Mouse (Mus musculus): ENCODE data around the gene Lypd3. TPM values are rescaled to one million over a fixed set of nuclear protein-coding genes. Genes with fewer than 3 reads are reported as not detected.

The Lypd3 gene
- polyA plus RNA-seq, 1 experiment from 2014 or later = not detected

DNA sequence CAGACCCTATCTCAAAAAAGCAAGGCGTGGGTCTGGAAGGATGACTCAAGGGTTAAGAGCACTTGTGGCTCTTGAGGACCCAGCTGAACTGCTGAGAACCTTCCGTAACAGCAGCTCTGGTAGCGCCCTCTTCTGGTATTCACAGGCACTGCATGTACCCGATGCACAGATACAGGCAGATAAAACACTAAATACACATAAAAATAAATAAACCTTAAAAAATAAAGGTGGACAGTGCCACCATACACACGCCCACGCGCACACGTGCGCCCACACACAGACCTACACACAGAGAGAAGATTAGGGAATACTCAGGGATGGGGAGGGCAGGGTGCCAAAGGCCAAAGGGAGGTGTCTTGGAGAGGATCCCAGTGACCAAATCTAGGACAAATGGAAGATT is 6.1 kb downstream of the Lypd3 start:
- Histone ChIP-seq H3K36me3 (no peaks in the 10 kb centered on the region), H3K27me3 (replicated peaks) (peaks cover 35% of the 10 kb centered on the region), H3K4me2 (no peak overlapping the region), H3K27ac (no peak overlapping the region), H3K9me3 (replicated peaks) (no peaks in the 10 kb centered on the region), H3K9ac (no peak overlapping the region), H3K4me1 (peaks cover 12% of the 10 kb centered on the region), H3K4me3 (no peak overlapping the region)
- ATAC-seq = no peak
- 2% methylated on average over 9 of the region's 9 CpGs for WGBS (ENCODE audit: insufficient replicate concordance)

DNA sequence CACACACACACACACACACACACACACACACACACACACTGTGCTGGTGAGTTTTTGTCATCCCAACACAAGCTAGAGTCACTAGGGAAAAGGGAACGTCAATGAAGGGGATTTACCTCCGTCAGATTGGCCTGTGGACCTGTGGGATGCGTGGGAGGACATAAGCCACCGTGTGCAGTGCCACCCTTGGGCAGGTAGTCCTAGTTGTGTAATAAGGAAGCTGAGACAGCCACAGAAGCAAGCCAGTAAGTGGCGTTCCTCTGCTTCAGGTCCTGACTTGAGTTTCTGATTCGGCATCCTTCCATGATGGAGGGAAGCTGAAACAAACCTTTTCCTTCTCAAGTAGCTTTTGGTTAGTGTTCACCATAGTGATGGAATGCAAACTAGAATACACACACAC is 8.1 kb downstream of the Lypd3 start:
- Histone ChIP-seq H3K4me1 (no peaks in the 10 kb centered on the region), H3K9ac (no peak overlapping the region), H3K27ac (no peak overlapping the region), H3K27me3 (replicated peaks) (peaks cover 18% of the 10 kb centered on the region), H3K4me2 (no peak overlapping the region), H3K4me3 (no peak overlapping the region), H3K9me3 (replicated peaks) (no peaks in the 10 kb centered on the region), H3K36me3 (no peaks in the 10 kb centered on the region)
- WGBS (ENCODE audit: insufficient replicate concordance) = 54% methylated on average over 6 of the region's 6 CpGs
- ATAC-seq = no peak

DNA sequence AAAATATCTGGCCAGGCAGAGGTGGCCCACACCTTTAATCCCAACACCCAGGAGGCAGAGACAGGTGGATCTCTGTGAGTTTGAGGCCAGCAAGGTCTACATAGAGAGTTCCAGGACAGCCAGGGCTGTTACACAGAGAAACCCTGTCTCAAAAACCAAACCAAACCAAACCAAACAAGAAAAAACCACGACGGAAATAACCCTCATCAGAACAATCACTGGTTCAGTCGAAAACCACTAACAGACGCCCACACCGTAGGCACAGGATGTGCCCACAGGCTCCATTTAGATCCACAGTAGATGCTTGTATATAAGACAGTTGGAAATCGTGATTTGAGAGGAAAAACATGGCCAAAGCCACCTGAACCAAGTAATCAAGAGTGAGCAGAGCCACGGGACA is 8.6 kb downstream of the Lypd3 start:
- H3K9ac ChIP-seq = no peak overlapping the region
- no peak overlapping the region for H3K4me2 ChIP-seq
- no peak overlapping the region for H3K4me3 ChIP-seq
- H3K4me1 ChIP-seq = no peaks in the 10 kb centered on the region
- no peak for ATAC-seq
- H3K36me3 ChIP-seq = no peaks in the 10 kb centered on the region
- WGBS (ENCODE audit: insufficient replicate concordance) = 29% methylated on average over 7 of the region's 7 CpGs
- no peaks in the 10 kb centered on the region for H3K9me3 ChIP-seq (replicated peaks)
- no peak overlapping the region for H3K27ac ChIP-seq
- peaks cover 13% of the 10 kb centered on the region for H3K27me3 ChIP-seq (replicated peaks)

DNA sequence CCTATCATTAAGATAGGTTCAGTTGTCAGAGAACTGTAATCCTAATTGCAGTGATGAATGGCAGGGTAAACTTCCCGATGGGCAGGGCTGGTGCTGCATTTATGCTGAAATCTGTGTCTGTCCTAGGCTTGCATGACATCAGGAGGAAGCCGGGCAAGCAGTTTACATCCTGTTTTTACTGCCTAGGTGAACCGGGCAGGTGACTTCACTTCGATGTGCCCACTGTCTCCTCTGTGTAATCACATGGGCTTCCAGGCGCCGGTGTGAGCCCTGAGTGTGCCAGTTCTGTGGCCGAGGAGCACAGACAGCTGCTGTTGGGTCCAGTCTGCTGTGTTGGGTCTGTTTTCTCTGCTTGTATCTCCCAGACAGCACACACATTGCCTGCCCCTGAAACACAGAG is 10.1 kb downstream of the Lypd3 start:
- Histone ChIP-seq H3K4me3 (no peak overlapping the region), H3K4me1 (no peaks in the 10 kb centered on the region), H3K9me3 (replicated peaks) (no peaks in the 10 kb centered on the region), H3K27me3 (replicated peaks) (peaks cover 6% of the 10 kb centered on the region; the same call in 1 of the 2 replicates), H3K36me3 (no peaks in the 10 kb centered on the region), H3K27ac (no peak overlapping the region), H3K4me2 (no peak overlapping the region), H3K9ac (no peak overlapping the region)
- WGBS (ENCODE audit: insufficient replicate concordance) = 59% methylated on average over 7 of the region's 7 CpGs
- no peak for ATAC-seq

DNA sequence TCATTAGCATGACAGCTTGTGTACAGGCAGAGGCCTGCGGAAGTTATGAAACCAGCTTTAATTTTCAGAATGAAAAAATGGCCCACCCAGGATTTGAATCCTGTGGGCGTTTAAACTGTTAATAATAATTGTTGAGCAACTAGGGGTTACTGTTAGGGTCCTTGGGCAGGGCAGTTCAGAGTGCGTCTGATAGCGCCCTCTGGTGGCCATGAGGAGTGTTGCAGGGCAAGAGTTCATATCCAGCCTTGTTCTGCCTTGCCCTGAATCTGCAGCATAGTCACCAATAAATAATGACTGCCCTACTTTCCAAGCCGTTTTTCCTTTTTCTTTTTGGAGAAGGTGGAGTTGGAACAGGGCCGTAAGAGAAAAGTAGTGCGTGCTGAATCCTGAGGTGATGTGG is 17.3 kb downstream of the Lypd3 start:
- H3K9me3 ChIP-seq (replicated peaks) = no peaks in the 10 kb centered on the region
- ATAC-seq = no peak
- WGBS (ENCODE audit: insufficient replicate concordance) = 21% methylated on average over 7 of the region's 7 CpGs

DNA sequence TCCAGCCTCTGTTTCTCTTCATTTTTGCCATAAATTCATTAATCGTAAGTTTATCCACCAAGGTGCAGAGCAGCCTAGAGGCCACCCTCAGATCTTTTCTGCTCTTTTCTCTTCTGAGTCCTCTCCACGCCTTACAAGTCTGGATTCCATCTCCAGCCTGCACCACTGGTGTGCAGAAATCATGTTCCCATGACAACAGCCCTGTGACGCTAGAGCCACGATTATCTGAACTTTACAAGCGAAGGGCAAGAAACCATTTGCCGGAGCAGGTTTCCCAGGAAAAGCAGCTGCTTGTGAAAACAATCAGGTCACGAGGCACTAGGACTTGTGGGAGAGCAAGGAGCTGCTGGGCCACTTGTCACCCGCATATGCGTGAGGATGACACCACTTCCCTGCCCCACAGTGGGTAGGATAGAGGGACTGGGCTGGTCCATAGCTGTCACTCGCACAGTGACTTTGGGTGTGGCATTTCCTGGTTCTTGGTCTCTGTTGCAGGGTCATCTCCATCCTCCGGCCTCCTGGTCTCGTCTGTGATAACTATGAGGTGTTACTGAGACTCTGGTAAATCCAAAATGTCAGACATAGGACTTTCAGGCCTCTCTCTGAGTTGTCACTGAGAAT is 23.5 kb downstream of the Lypd3 start:
- Histone ChIP-seq H3K9ac (no peak overlapping the region), H3K4me1 (no peaks in the 10 kb centered on the region), H3K27ac (no peak overlapping the region), H3K27me3 (replicated peaks) (0 out of 2 replicates have a peak, but pooled peaks cover 2% of the 10 kb centered on the region), H3K9me3 (replicated peaks) (no peaks in the 10 kb centered on the region), H3K4me3 (no peak overlapping the region), H3K36me3 (no peaks in the 10 kb centered on the region), H3K4me2 (no peak overlapping the region)
- 55% methylated on average over 12 of the region's 12 CpGs for WGBS (ENCODE audit: insufficient replicate concordance)
- no peak for ATAC-seq

More for the DNA sequence above, 17.3 kb downstream of the Lypd3 start:
- Histone ChIP-seq H3K4me3 (no peak overlapping the region), H3K36me3 (no peaks in the 10 kb centered on the region), H3K27ac (no peak overlapping the region), H3K27me3 (replicated peaks) (0 out of 2 replicates have a peak, but pooled peaks cover 3% of the 10 kb centered on the region), H3K4me1 (no peaks in the 10 kb centered on the region), H3K4me2 (no peak overlapping the region), H3K9ac (no peak overlapping the region)

DNA sequence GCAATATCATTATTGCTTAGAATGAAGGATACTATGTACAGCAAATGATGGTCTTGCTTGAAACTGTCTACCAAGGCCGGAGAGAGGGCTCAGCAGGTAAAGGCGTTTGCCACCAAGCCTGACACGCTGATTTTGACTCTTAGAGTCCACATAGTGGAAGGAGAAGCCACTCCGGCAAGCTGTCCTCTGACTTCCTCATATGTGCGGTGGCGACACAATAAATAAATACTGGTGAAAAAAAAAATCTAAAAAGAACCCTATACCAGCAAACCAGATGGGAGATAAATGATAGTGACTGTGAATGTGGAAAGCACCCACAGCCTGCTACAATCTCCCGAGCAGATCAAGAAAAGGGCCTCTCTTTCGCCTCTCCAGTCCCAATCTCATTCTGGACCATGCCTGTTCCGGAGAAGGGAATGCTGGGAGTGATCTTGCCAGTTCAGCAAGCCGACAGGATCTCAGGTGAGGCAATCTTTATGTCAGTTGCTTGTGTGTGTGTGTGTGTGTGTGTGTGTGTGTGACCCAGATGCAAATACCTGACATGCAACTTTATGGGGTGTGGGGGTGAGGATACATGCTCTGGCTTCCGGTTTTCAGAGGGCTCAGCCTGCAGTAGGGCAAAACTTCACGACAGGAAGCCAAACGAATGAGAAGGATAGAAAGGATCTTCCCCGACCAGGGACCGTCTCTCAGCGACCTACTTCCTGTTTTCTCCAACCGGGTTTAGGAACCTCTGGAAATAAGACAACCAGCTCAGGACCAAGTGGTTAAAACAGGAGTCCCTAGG is 25.0 kb downstream of the Lypd3 start:
- 32% methylated on average over 17 of the region's 17 CpGs for WGBS (ENCODE audit: insufficient replicate concordance)
- Histone ChIP-seq H3K27me3 (replicated peaks) (0 out of 2 replicates have a peak, but pooled peaks cover 5% of the 10 kb centered on the region), H3K27ac (no peak overlapping the region), H3K9ac (no peak overlapping the region), H3K9me3 (replicated peaks) (no peaks in the 10 kb centered on the region), H3K4me1 (no peaks in the 10 kb centered on the region), H3K4me3 (no peak overlapping the region), H3K36me3 (no peaks in the 10 kb centered on the region), H3K4me2 (no peak overlapping the region)
- no peak for ATAC-seq

DNA sequence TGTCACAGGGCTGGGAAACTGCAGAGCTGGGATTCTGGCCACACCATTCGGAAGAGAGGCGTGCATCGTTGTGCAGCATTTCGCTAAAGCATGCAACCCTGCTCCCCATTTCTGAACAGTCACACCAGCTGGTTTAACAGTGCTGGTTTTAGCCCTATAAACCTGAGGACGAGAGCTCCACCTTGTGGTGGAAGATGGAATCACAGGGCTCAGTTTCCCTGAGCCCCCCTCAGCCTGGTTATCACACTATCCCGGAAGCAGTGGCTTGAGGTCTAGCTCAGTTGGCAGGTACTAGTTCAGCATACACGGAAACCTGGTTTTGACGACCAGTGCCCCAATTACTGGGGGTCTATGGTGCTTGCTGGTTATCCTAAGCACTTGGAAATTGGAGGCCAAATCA is 26.2 kb downstream of the Lypd3 start:
- no peak for ATAC-seq

DNA sequence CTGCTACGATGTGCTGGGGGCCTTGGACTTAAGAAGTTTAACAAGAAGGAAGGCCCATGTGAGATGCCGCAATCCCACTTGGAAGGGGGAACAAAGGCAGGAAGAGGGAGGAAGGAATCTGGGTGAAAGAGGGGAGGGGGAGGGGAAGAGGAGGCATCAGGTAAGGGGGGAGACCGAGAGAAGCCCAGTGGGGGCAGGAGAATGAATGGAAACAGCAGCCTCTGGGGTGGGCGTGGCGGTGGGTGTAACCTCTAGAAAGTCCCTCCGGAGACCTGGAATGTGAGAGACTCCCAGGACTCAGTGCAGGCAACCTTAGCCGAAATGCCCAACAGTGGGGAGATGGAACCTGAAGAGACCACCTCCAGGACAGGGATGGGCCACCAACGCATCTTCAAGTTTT is 28.0 kb downstream of the Lypd3 start:
- Histone ChIP-seq H3K36me3 (no peaks in the 10 kb centered on the region), H3K9ac (no peak overlapping the region), H3K4me3 (no peak overlapping the region), H3K4me1 (no peaks in the 10 kb centered on the region), H3K27me3 (replicated peaks) (0 out of 2 replicates have a peak, but pooled peaks cover 14% of the 10 kb centered on the region), H3K27ac (no peak overlapping the region), H3K4me2 (no peak overlapping the region), H3K9me3 (replicated peaks) (no peaks in the 10 kb centered on the region)
- no peak for ATAC-seq
- 41% methylated on average over 8 of the region's 8 CpGs for WGBS (ENCODE audit: insufficient replicate concordance)

More for the DNA sequence above, 26.2 kb downstream of the Lypd3 start:
- Histone ChIP-seq H3K4me3 (no peak overlapping the region), H3K36me3 (no peaks in the 10 kb centered on the region), H3K9ac (no peak overlapping the region), H3K27ac (no peak overlapping the region), H3K27me3 (replicated peaks) (0 out of 2 replicates have a peak, but pooled peaks cover 5% of the 10 kb centered on the region), H3K9me3 (replicated peaks) (no peaks in the 10 kb centered on the region), H3K4me2 (no peak overlapping the region), H3K4me1 (no peaks in the 10 kb centered on the region)
- WGBS (ENCODE audit: insufficient replicate concordance) = 6% methylated on average over 8 of the region's 8 CpGs

DNA sequence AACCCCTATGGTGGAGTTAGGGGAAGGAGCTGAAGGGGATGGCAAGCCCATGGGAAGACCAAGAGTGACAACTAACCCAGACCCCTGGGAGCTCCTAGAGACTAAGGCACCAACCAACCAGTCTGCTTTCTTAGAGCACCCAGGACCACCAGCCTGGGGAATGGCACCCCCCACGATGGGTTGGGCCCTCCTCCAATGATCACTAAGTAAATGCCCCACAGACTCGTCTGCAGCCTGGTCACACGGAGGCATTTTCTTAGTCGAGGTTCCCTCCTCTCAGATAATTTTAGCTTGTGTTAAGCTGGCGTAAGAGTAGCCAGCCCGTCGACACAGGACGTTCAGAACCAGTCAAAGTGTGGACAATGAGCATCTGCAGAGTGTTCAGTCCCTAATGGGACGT is 28.6 kb downstream of the Lypd3 start:
- WGBS (ENCODE audit: insufficient replicate concordance) = 62% methylated on average over 9 of the region's 9 CpGs
- Histone ChIP-seq H3K27ac (no peak overlapping the region), H3K27me3 (replicated peaks) (0 out of 2 replicates have a peak, but pooled peaks cover 14% of the 10 kb centered on the region), H3K9me3 (replicated peaks) (no peaks in the 10 kb centered on the region), H3K4me1 (no peaks in the 10 kb centered on the region), H3K4me3 (no peak overlapping the region), H3K36me3 (no peaks in the 10 kb centered on the region), H3K4me2 (no peak overlapping the region), H3K9ac (no peak overlapping the region)
- ATAC-seq = no peak

DNA sequence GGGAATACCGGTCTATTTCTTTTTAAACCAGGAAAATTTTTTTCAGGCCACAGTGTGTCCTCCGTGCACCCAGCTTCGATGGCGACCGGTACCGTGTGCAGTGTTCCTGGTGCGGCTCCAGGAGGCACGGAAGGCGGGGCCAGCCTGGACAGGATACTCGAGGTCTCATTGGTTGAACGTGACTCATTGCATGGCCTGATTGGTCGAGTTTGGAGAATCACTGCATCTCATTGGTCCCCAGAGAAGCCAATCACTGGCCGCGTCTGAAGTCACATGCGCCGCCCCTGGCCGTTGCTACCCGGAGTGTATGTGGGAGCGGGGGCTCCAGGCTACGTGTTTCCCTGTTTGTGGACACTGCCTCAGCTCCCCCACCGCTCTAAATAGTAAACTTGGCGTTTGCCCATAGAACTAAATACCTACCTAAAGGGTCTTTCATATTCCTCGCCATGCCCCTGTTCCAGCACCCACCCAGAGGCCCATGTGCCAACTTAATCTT is 35.6 kb downstream of the Lypd3 start:
- ATAC-seq = no peak
- Histone ChIP-seq H3K9me3 (replicated peaks) (no peaks in the 10 kb centered on the region), H3K4me3 (no peak overlapping the region), H3K4me2 (no peak overlapping the region), H3K36me3 (no peaks in the 10 kb centered on the region), H3K4me1 (no peaks in the 10 kb centered on the region), H3K9ac (no peak overlapping the region), H3K27me3 (replicated peaks) (0 out of 2 replicates have a peak, but pooled peaks cover 9% of the 10 kb centered on the region), H3K27ac (no peak overlapping the region)
- WGBS (ENCODE audit: insufficient replicate concordance) = 81% methylated on average over 23 of the region's 23 CpGs

DNA sequence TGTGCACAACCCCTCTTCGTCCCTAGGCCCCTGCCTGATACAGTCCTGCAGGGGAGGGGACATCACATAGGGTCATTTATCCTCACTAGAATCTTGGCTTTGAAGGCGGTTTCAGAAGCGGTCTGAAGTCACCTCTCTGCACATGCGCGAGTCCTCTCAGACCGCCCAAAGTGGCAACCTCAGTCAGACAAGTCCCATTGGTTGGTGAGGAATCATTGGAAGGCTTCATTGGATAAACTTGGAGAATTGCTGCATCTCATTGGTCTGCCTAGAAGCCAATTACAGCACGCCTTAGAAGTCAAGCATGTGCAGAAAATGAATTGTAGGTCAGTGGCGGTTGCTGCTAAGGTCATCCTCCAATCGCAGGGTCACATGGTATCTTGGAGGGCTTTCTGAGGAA is 40.2 kb downstream of the Lypd3 start, which contains the start of gene Tex101:
Gene Tex101, minus strand, starts transcription at position 101 of the 400 bp plus-strand sequence.
- ATAC-seq = no peak
- H3K4me3 ChIP-seq = no peak within 1 kb of the TSS
- no peak within 1 kb of the TSS for H3K4me2 ChIP-seq
- 0 out of 2 replicates have a peak, but pooled peaks cover 7% of the 10 kb centered on the region for H3K27me3 ChIP-seq (replicated peaks)
- H3K9ac ChIP-seq = no peak within 1 kb of the TSS
- H3K9me3 ChIP-seq (replicated peaks) = no peaks in the 10 kb centered on the region
- no peaks in the 10 kb centered on the region for H3K36me3 ChIP-seq
- no peak within 1 kb of the TSS for H3K27ac ChIP-seq
- WGBS (ENCODE audit: insufficient replicate concordance) = 76% methylated on average over 9 of the region's 9 CpGs
- no peaks in the 10 kb centered on the region for H3K4me1 ChIP-seq
